In genomic region chr2:166764051-166764450, GRCm38 (mm10) we compare ENCODE assay signal across 15 mouse cellular contexts. TPM values are rescaled to one million over a fixed set of nuclear protein-coding genes. Genes with fewer than 3 reads are reported as not detected.
DNase-seq lines count a peak whose midpoint lies in the region; ATAC-seq and TF ChIP-seq lines count a peak whose summit lies in the region.
"Had no signal": no experiment of that assay in that cellular context is flagged by ENCODE, and none has a peak within 500 bp of the region (broad histone marks: within the 10 kb centered on the region; RNA-seq: fewer than 3 reads in every experiment).

No protein-coding gene starts in this region.

- no peak for ATAC-seq in hindbrain, embryonic 12.5 days (ENCODE audit: low FRiP score)
- ATAC-seq in hindbrain, embryonic 16.5 days: no peak
- ATAC-seq in hindbrain, postnatal 0 days: no peak
- ATAC-seq in monocyte, adult 5-6 weeks (replicated peaks; ENCODE audit: insufficient number of reproducible peaks, low FRiP score, low TSS enrichment, poor library complexity, severe bottlenecking): no peak
- ATAC-seq: intestine, embryonic 15.5 days had no signal

- H3K4me3 ChIP-seq in hindbrain, embryonic 12.5 days: no peak overlapping the region
- H3K4me3 ChIP-seq in hindbrain, embryonic 16.5 days (ENCODE audit: low read length): no peak overlapping the region
- no peak overlapping the region for H3K4me3 ChIP-seq in hindbrain, postnatal 0 days (ENCODE audit: low read length)
- H3K4me3 ChIP-seq: intestine, embryonic 15.5 days; liver, embryonic 13.5 days had no signal

- 13% methylated on average over 5 of the region's 5 CpGs for WGBS in hindbrain, embryonic 12.5 days
- 11% methylated on average over 5 of the region's 5 CpGs for WGBS in hindbrain, embryonic 16.5 days
- WGBS in hindbrain, postnatal 0 days: 19% methylated on average over 5 of the region's 5 CpGs

- H3K4me2 ChIP-seq in hindbrain, embryonic 12.5 days (replicated peaks): no peak overlapping the region
- no peak overlapping the region for H3K4me2 ChIP-seq in hindbrain, embryonic 16.5 days (ENCODE audit: low read length)
- H3K4me2 ChIP-seq in hindbrain, postnatal 0 days (ENCODE audit: low read depth, low read length): no peak overlapping the region
- H3K4me2 ChIP-seq: heart, embryonic 11.5 days; intestine, embryonic 15.5 days; liver, embryonic 13.5 days had no signal

- peak; percentile 38 for DNase-seq in brain, embryonic 14.5 days (ENCODE audit: low read depth)
- peak; percentile 44 for DNase-seq in embryo, embryonic 9.5 days (ENCODE audit: extremely low spot score)
- DNase-seq in hindbrain, postnatal 0 days (ENCODE audit: low spot score): peak; percentile 23
- DNase-seq in layer of hippocampus, adult 9-11 months: no peak
- no peak for DNase-seq in ovary, postnatal 36 days (ENCODE audit: low spot score)
- DNase-seq: adrenal gland, adult 2 months; cerebellum, adult 9-11 months; liver, embryonic 13.5 days had no signal

- TF ChIP-seq POLR2A in brain, embryonic 14.5 days (IDR thresholded peaks at IDR 0.05; ENCODE audit: borderline replicate concordance, extremely low read depth, insufficient read depth, insufficient read length, poor library complexity, severe bottlenecking): no peak

- no peaks in the 10 kb centered on the region for H3K9me3 ChIP-seq in hindbrain, embryonic 12.5 days (replicated peaks)
- H3K9me3 ChIP-seq in hindbrain, embryonic 16.5 days (ENCODE audit: control insufficient read depth, low read length): no peaks in the 10 kb centered on the region; the same call in 1 of the 2 replicates
- no peaks in the 10 kb centered on the region for H3K9me3 ChIP-seq in hindbrain, postnatal 0 days (ENCODE audit: low read length)
- H3K9me3 ChIP-seq: G1E; intestine, embryonic 15.5 days; liver, embryonic 13.5 days had no signal

- H3K27ac ChIP-seq in hindbrain, embryonic 12.5 days: peak overlapping the region; percentile 9; the same call in 1 of the 2 replicates
- no peak overlapping the region for H3K27ac ChIP-seq in hindbrain, embryonic 16.5 days (ENCODE audit: low read depth, low read length)
- H3K27ac ChIP-seq in hindbrain, postnatal 0 days: no peak overlapping the region
- H3K27ac ChIP-seq: intestine, embryonic 15.5 days; kidney, postnatal 0 days; liver, embryonic 13.5 days had no signal

- peaks cover 5% of the 10 kb centered on the region for H3K4me1 ChIP-seq in hindbrain, embryonic 12.5 days
- no peaks in the 10 kb centered on the region; the same call in 1 of the 2 replicates for H3K4me1 ChIP-seq in hindbrain, embryonic 16.5 days (ENCODE audit: control insufficient read depth, insufficient read depth, low read depth, low read length)
- H3K4me1 ChIP-seq in hindbrain, postnatal 0 days (ENCODE audit: insufficient read depth, low read length): no peaks in the 10 kb centered on the region; the same call in 1 of the 2 replicates
- H3K4me1 ChIP-seq: intestine, embryonic 15.5 days; liver, embryonic 13.5 days had no signal

- no peak overlapping the region for H3K9ac ChIP-seq in hindbrain, embryonic 12.5 days
- H3K9ac ChIP-seq in hindbrain, embryonic 16.5 days (ENCODE audit: low read depth, low read length): no peak overlapping the region
- H3K9ac ChIP-seq in hindbrain, postnatal 0 days (replicated peaks; ENCODE audit: low read length): no peak overlapping the region
- H3K9ac ChIP-seq: intestine, embryonic 15.5 days; liver, embryonic 13.5 days had no signal

- no peaks in the 10 kb centered on the region for H3K27me3 ChIP-seq in hindbrain, embryonic 12.5 days
- H3K27me3 ChIP-seq in hindbrain, embryonic 16.5 days (replicated peaks; ENCODE audit: control insufficient read depth, insufficient read depth, low read length): no peaks in the 10 kb centered on the region
- no peaks in the 10 kb centered on the region for H3K27me3 ChIP-seq in hindbrain, postnatal 0 days (ENCODE audit: insufficient read depth, low read length)
- H3K27me3 ChIP-seq: intestine, embryonic 15.5 days; liver, embryonic 13.5 days had no signal

- H3K36me3 ChIP-seq in hindbrain, embryonic 12.5 days: no peaks in the 10 kb centered on the region
- H3K36me3 ChIP-seq in hindbrain, embryonic 16.5 days (ENCODE audit: control insufficient read depth, insufficient read depth, low read length): no peaks in the 10 kb centered on the region
- H3K36me3 ChIP-seq in hindbrain, postnatal 0 days (ENCODE audit: insufficient read depth, low read length): no peaks in the 10 kb centered on the region
- H3K36me3 ChIP-seq: G1E; intestine, embryonic 15.5 days; liver, embryonic 13.5 days had no signal

- no peak for TF ChIP-seq CTCF in brain, embryonic 14.5 days (IDR thresholded peaks at IDR 0.05; ENCODE audit: borderline replicate concordance, extremely low read depth, insufficient read depth, insufficient read length)
- TF ChIP-seq CTCF in hindbrain, postnatal 0 days (IDR thresholded peaks at IDR 0.05; ENCODE audit: low read depth): no peak

RNA-seq across cellular contexts. Expression of gene Trp53rkb, which starts 28.3 kb away (rescaled TPM):
- polyA plus RNA-seq in hindbrain, embryonic 12.5 days (2016; fragmentation: Nextera tagmentation; extraction: Ambion mirVana): 8.9 and 10.0 TPM in 2 replicates
- 7.3 and 7.8 TPM in 2 replicates for polyA plus RNA-seq in hindbrain, embryonic 16.5 days (2015; fragmentation: Nextera tagmentation; extraction: Ambion mirVana)
- polyA plus RNA-seq in brain, embryonic 14.5 days (2012; rRNA removed): 10.1 and 12.5 TPM in 2 replicates
- total RNA-seq in hindbrain, postnatal 0 days (2014; rRNA removed): 6.4 and 11.3 TPM in 2 replicates
- polyA plus RNA-seq in hindbrain, postnatal 0 days (2015; fragmentation: Nextera tagmentation; extraction: Ambion mirVana): 7.2 and 9.5 TPM in 2 replicates
- total RNA-seq in monocyte, adult 5-6 weeks (2017): 1.6 to 13.4 TPM (median 3.3 TPM) in 3 replicates

RNA-seq across cellular contexts. Expression of gene Arfgef2, which starts 41.3 kb away (rescaled TPM):
- polyA plus RNA-seq in hindbrain, embryonic 12.5 days (2016; fragmentation: Nextera tagmentation; extraction: Ambion mirVana): 6.4 and 6.8 TPM in 2 replicates
- 4.2 and 5.3 TPM in 2 replicates for polyA plus RNA-seq in hindbrain, embryonic 16.5 days (2015; fragmentation: Nextera tagmentation; extraction: Ambion mirVana)
- polyA plus RNA-seq in brain, embryonic 14.5 days (2012; rRNA removed): 7.6 and 11.4 TPM in 2 replicates
- 23.4 and 26.3 TPM in 2 replicates for total RNA-seq in hindbrain, postnatal 0 days (2014; rRNA removed)
- 3.5 and 4.6 TPM in 2 replicates for polyA plus RNA-seq in hindbrain, postnatal 0 days (2015; fragmentation: Nextera tagmentation; extraction: Ambion mirVana)
- 17.1 to 25.1 TPM (median 24.6 TPM) in 3 replicates for total RNA-seq in monocyte, adult 5-6 weeks (2017)

RNA-seq across cellular contexts. Expression of gene Prex1, which starts 50.4 kb away (rescaled TPM):
- polyA plus RNA-seq in hindbrain, embryonic 12.5 days (2016; fragmentation: Nextera tagmentation; extraction: Ambion mirVana): 40.8 and 43.8 TPM in 2 replicates
- 27.3 and 32.5 TPM in 2 replicates for polyA plus RNA-seq in hindbrain, embryonic 16.5 days (2015; fragmentation: Nextera tagmentation; extraction: Ambion mirVana)
- 49.4 and 55.7 TPM in 2 replicates for polyA plus RNA-seq in brain, embryonic 14.5 days (2012; rRNA removed)
- 63.2 and 66.8 TPM in 2 replicates for total RNA-seq in hindbrain, postnatal 0 days (2014; rRNA removed)
- 24.1 and 24.2 TPM in 2 replicates for polyA plus RNA-seq in hindbrain, postnatal 0 days (2015; fragmentation: Nextera tagmentation; extraction: Ambion mirVana)
- 118 to 236 TPM (median 124 TPM) in 3 replicates for total RNA-seq in monocyte, adult 5-6 weeks (2017)

Comparison
In these comparisons a context has a peak if more than half of its experiments do, and no peak if none do; other contexts are left out.
1. DNase-seq: peak in brain, embryonic 14.5 days (single experiment), embryo, embryonic 9.5 days (single experiment) and hindbrain, postnatal 0 days (single experiment); none in layer of hippocampus, adult 9-11 months (single experiment) and ovary, postnatal 36 days (single experiment).